Mouse (Mus musculus): ENCODE measurements around the gene Hist1h3g.
"Not testable (repeated sequence)": the region's sequence is repeated elsewhere in the genome, so short reads cannot be mapped to it uniquely, and the experiment has no call there.

The Hist1h3g gene

GRCm38 (mm10) chr13:23536076-23536822 is 1.0 kb downstream of the Hist1h3g start:
- DNase-seq (ENCODE audit: low spot score): no peak

- DNase-seq (ENCODE audit: low spot score): no peak
Measured at GRCm38 (mm10) chr13:23537006-23537710, 1.9 kb downstream of the Hist1h3g start.

- DNase-seq (ENCODE audit: low spot score): no peak
Measured at GRCm38 (mm10) chr13:23538249-23538648, 3.0 kb downstream of the Hist1h3g start.

- not testable (repeated sequence) for DNase-seq (ENCODE audit: low spot score)
Measured at GRCm38 (mm10) chr13:23539821-23540220, 4.6 kb downstream of the Hist1h3g start.

- DNase-seq (ENCODE audit: low spot score): no peak
Measured at GRCm38 (mm10) chr13:23541497-23541896, 6.3 kb downstream of the Hist1h3g start.

- not testable (repeated sequence) for DNase-seq (ENCODE audit: low spot score)
Measured at GRCm38 (mm10) chr13:23542225-23542980, 7.2 kb downstream of the Hist1h3g start.

GRCm38 (mm10) chr13:23542999-23543607 is 7.9 kb downstream of the Hist1h3g start, which contains the start of gene Hist1h2bh:
Hist1h2bh (minus strand) TSS chr13:23543392.
- peak; percentile 66 for DNase-seq (ENCODE audit: low spot score)

- peak; percentile 69 for DNase-seq (ENCODE audit: low spot score)
Measured at GRCm38 (mm10) chr13:23543965-23544786, 9.0 kb downstream of the Hist1h3g start, which contains the start of gene Hist1h3f. Hist1h3f (plus strand) TSS chr13:23544052.

- DNase-seq (ENCODE audit: low spot score): not testable (repeated sequence)
Measured at GRCm38 (mm10) chr13:23544787-23545120, 9.5 kb downstream of the Hist1h3g start.

- no peak for DNase-seq (ENCODE audit: low spot score)
Measured at GRCm38 (mm10) chr13:23546694-23547093, 11.5 kb downstream of the Hist1h3g start.

- no peak for DNase-seq (ENCODE audit: low spot score)
Measured at GRCm38 (mm10) chr13:23550761-23551145, 15.5 kb downstream of the Hist1h3g start.

GRCm38 (mm10) chr13:23551146-23551834 is 16.1 kb downstream of the Hist1h3g start, which contains the start of gene Hist1h4f:
Hist1h4f (minus strand) TSS chr13:23551648.
- peak; percentile 80 for DNase-seq (ENCODE audit: low spot score)

- no peak for DNase-seq (ENCODE audit: low spot score)
Measured at GRCm38 (mm10) chr13:23551931-23552914, 17.0 kb downstream of the Hist1h3g start.

- no peak for DNase-seq (ENCODE audit: low spot score)
Measured at GRCm38 (mm10) chr13:23552962-23553361, 17.7 kb downstream of the Hist1h3g start, which contains the start of gene Hist1h1d. Hist1h1d (plus strand) TSS chr13:23553262.

GRCm38 (mm10) chr13:23554393-23554792 is 19.2 kb downstream of the Hist1h3g start:
- DNase-seq (ENCODE audit: low spot score): no peak

- DNase-seq (ENCODE audit: low spot score): peak; percentile 80
Measured at GRCm38 (mm10) chr13:23554925-23555838, 20.0 kb downstream of the Hist1h3g start.

- DNase-seq (ENCODE audit: low spot score): peak; percentile 47
Measured at GRCm38 (mm10) chr13:23555839-23556416, 20.7 kb downstream of the Hist1h3g start.

- no peak for DNase-seq (ENCODE audit: low spot score)
Measured at GRCm38 (mm10) chr13:23556906-23557305, 21.7 kb downstream of the Hist1h3g start.

Measured in ovary, postnatal 36 days (tissue).